Mouse (Mus musculus) embryo, embryonic 9.5 days (tissue): Measurements from ENCODE around the gene Cys1.

Experiments
- DNase-seq: peaks from one replicate; pipeline ENCODE4 v3.0.0-alpha.2; 2017; ENCODE audit errors: extremely low spot score

Gene Cys1

GRCm38 (mm10) chr12:24697484-24698204 is 16.0 kb upstream of the Cys1 start:
- DNase-seq = no peak

DNA sequence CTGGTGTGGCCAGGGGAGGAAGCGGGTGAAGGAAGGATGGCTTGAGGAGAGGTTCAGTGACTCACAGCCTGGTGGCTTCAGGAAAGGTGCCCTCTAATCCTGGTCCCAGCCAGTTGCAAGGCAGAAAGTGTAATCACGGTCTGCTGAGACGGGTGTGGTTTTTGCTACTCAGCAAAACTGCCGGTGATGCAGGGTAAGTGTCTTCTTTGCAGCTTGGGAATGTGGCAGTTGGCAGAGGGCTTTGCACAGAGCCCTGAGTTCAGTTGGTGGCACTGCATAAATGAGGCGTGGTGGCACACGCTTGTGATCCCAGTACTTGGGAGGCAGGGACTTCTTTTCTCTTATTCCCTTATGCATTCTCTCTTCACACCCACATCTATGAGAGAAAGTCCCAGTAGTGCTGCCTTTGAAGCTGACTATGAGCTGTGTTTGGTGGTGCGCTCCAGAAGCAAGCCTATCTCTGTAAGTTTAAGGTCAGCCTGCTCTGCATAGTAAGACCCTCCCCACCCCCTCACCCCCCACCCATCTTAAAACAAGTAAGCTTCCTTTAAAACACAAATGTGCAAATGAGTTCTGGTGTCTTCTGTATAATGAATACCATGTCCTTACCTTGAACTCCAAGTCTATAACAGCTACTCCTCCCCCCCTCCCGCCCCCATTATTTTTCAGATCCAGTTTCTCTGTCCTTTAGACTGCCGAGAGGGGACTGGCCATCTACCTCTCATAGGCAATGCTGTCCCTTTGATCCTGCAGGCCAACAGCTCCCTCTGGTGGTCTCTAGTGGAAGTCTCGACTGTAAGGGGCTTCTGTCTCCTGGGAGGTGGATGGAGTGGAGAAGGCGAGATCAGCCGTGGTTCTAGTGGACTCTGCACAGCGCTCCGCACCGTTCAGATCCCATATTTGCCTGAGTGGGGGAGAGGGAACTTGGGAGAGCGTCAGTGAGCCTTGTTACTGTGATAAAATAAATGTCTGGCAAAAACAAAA is 15.2 kb upstream of the Cys1 start:
- DNase-seq = peak; percentile 88

GRCm38 (mm10) chr12:24690351-24690750 is 8.7 kb upstream of the Cys1 start:
- no peak for DNase-seq

DNA sequence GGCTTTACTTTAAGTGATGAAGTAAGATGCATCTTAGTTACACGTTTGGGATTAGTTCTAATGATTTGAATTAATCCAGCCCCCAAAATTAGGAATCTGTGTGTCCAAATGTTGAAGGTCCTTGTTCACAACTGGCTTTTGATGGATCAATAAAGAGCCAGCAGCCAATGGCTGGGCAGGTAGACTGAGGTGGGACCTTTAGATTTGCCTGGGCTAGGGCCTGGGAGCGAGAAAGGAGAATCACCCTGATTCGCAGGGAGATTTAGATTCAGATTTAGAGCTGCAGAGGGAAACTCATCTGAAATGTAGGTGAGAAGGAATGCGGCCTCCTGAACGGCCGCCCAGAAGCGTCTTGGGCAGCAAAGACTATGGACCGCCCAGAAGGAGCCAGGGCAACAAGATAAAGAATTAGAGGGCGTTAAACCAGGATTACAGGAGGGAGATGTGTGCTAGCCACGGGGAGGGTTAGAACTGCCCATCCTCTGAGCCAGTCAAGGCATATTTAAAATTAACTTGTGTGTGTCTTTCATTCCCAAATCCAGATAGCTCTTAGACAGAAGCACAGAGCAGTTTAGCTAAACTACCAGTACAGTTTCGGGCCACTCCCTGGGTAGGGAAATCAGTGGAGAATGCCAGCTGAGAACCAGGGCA is 5.2 kb upstream of the Cys1 start:
- DNase-seq = no peak

GRCm38 (mm10) chr12:24686038-24686695 is 4.6 kb upstream of the Cys1 start:
- DNase-seq = no peak

- DNase-seq = no peak
Measured at GRCm38 (mm10) chr12:24683461-24683860, 1.8 kb upstream of the Cys1 start.

GRCm38 (mm10) chr12:24682563-24682962 is 950 bp upstream of the Cys1 start:
- no peak for DNase-seq

DNA sequence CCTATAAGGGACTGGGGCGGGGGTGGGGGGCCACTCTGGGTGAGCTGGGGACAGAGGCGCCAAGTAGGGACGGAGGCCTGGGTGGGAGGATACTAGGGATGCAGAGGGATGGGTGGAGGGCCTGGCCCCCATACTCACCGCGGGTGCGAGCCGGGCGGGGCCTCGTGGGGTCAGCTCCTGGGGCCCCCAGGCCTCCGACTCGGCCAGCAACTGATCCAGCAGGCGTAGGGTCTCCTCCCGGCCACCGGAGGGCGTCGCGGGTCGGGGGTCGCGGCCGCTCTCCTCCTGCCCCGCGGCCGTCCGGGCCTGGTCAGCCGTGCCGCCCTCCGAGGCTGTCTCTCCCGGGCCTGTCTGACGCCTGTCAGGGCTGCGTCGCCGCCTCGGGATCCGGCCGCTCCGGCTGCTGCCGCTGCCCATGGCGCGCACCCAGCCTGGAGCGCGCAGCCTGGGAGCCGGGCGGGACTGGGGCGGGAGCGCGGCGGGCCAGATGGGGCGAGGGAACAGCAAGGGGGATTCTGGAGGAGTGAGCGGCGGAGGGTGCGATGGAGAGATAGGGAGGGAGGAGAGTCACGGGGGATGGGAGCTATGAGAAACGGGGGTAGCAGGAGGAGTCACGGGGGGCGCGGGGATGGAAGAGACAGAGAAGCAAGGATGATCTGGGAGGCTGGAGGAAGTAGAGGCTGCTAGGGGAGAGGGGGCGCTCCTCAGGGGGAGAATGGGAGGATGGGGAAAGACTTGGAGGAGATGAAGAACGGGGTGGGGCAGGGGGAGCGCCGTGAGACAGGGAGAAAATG is 924 bp downstream of the Cys1 start:
- DNase-seq = peak; percentile 57

DNA sequence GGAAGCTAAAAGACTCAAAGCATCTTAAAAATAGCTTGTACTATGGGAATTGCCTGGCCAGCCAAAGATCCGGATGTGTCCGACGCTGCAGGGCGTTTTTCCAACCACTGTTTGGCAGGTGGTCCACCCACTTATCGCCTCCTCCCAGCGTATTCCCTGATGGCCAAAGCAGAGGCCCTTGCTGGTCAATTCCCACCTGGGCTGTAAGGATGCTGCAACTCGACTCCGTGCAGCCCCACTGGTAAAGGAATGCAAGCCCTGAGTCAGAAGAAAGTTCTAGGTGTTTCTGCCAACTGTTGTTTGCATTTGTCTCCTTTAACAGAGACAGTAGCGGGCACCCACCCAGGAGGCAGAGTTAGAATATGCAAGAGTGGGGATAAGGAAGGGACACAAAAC is 1.5 kb downstream of the Cys1 start:
- DNase-seq = no peak

GRCm38 (mm10) chr12:24662131-24662530 is 19.5 kb downstream of the Cys1 start:
- no peak for DNase-seq

DNA sequence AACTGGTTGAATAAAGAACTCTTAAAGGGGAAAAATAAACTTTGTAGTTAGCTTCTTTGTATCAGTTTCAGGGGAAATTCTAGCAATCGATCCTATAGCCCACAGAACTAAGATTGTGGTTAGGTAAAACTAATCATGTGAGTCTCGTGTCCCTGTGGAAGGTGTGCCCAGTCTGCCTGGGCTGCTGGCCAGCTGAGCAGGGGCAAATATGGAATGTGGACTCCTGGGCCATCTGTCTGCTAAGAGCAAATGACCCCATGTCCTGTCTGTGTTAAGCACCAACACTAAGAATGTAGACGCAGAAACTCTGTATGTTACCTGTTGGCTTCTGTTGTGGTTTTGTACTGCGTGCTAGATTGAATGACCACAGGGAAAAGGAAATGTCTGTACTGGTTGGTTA is 20.5 kb downstream of the Cys1 start:
- DNase-seq = no peak

GRCm38 (mm10) chr12:24659923-24660322 is 21.7 kb downstream of the Cys1 start:
- DNase-seq = no peak

DNA sequence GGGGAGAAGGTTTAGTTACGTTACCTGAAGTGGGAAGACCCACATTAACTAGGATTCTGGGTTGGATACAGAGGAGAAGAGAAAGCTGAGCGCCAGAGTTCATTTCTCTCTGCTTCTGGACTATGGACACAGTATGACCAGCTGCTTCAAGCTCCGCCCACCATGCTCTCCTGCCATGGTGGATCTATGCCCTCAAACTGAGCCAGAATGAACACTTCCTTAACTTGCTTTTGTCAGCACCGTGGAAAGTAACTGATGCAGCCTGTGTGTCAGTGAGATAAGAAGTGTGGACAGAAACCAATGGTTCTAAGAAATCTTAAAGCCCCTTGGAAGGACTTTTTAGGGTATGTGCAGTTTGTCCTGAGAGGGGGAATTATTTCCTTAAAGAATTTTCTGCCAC is 22.6 kb downstream of the Cys1 start:
- DNase-seq = no peak

GRCm38 (mm10) chr12:24656436-24656835 is 25.2 kb downstream of the Cys1 start:
- DNase-seq = no peak

DNA sequence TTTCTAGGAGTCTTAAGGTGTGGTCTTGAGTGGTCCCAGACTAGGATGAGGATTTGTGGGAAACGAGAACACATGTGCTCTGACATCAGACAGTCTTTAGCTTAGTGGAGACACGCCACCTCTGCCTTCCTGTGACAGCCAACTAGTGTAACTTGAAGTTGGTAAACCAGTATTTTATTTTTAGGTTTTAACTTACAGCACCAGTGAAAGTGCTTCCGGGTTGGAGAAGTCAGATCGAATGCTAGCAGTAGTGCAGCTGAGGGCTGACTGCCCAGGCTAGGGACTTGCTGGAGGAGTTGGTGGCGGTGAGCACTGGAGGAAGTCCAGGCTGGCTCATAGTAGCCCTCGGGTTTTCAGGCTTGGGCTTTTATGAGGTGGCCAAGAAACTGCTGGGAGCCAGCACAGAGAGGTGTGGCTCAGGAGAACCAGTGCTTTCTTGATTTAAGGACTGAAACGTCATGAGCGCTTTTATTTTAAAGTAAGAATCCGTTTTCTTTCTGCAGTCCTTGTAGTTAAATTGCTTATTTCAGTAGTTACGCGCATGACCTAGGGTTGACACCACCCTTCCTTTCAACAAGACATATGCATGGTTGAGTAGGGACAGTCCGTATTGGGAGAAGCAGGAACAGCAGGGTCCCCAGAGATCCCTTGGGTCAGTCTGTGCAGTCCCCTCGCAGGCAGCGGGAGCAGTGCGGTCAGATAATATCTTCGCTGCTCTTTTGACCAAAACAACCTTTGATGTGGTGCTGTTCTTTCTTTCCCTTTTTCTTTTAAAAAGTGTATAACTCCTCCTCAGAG is 27.3 kb downstream of the Cys1 start:
- DNase-seq = no peak

DNA sequence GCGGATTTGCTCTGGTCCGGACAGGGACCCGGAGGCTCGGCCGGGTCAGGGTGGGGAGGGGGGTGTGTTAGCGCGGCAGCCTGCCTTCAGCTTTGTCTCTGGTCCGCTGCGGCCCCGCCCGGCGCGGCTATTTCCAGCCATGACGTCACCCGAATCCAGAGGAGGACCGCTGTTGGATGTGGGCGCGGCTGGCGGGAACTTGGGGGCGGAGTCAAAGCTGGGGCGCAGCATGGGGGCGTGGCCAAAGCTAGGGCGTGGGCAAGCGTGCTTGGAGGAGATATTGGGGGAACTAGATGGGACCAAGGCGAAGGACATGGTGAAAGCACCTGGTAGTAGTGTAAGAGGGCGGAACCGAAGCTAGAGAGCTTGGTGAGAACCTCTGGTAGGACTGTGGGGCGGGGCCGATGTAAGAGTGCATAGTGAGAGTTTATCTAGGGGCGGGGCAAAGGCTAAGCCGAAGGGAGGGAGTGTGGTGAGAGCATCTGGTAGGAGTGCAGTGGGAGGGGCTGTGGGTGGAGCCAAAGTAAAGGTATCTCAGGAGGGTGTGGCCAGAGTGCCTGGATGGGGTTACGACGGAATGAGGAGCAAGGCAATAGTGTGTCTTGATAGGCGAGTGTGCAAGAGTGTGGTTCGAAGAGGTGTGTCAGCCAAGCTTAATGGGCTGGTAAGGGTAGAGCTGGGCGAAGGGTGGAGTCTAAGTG is 29.8 kb downstream of the Cys1 start:
- peak; percentile 99 for DNase-seq

DNA sequence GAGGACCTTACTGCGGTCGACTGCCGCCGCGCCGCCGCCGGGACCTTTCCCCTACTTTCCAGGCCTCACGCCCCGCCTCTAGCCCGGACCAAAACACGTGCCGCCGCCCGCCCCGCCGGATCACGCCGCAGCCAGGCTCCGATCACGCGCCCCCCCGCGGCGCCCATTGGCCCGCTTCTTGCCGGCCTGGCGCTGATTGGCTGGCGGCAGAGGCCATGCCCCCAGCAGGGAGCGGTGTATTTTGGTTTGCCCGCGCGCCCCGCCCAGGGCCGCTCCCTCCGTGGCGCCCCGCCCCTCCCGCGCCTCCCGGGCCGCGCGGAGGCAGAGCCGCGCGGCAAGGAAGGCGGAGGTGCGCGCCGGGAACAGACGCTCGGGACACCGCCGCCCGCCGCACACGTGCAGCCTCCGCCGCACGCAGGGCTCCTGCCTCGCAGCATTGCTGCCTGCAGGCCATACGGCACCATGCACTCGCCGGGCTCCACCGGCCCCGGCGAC is 30.5 kb downstream of the Cys1 start, which contains the start of gene Klf11:
TSS of gene Klf11 (plus strand) at position 212 of the 495 bp plus-strand sequence.
- peak; percentile 99 for DNase-seq

- no peak for DNase-seq
Measured at GRCm38 (mm10) chr12:24650415-24651062, 31.1 kb downstream of the Cys1 start.

DNA sequence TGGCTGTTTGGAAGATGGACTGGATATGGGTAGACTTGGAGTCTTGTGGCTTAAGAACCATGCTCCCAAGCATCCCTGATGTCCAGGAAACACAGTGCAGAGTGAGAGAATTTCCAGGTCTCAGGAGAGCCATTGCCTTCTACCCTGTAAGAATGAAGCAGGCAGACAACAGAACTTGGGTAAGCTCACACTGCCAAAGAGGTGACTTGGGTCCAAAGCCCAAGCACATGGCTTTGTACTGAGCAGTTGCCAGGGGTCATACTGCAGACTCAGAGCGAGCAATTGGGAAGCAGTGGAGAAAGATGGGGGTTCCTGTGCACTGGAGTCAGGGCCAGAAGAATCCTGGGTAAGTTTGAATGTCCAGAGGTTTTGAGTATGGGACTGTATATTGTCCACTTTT is 33.5 kb downstream of the Cys1 start:
- no peak for DNase-seq
